Comparison of ENCODE assay signal across 15 mouse cellular contexts in the genomic region with DNA sequence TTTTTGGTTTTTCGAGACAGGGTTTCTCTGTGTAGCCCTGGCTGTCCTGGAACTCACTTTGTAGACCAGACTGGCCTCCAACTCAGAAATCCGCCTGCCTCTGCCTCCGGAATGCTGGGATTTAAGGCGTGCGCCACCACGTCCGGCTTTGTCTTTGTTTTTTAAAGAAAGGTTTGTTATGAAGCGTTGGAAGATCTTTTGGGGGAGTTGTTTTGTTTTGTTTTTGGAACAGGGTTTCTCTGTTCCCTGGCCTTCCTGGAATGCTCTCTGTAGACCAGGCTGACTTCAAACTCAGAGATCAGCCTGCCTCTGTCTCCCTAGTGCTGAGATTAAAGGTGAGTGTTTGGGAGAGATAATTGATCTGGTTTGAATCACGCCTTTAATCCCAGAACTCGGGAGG.
"Had no signal": no experiment of that assay in that cellular context is flagged by ENCODE, and none has a peak within 500 bp of the region (broad histone marks: within the 10 kb centered on the region; RNA-seq: fewer than 3 reads in every experiment).

No protein-coding gene starts in this region.

- H3K9ac ChIP-seq: neural tube, embryonic 13.5 days; neural tube, embryonic 15.5 days; stomach, embryonic 15.5 days had no signal

- H3K27me3 ChIP-seq: neural tube, embryonic 13.5 days; neural tube, embryonic 15.5 days; stomach, embryonic 15.5 days had no signal

- H3K27ac ChIP-seq: neural tube, embryonic 13.5 days; neural tube, embryonic 15.5 days; stomach, embryonic 15.5 days; stomach, postnatal 0 days had no signal

- H3K9me3 ChIP-seq: neural tube, embryonic 13.5 days; neural tube, embryonic 15.5 days; stomach, embryonic 15.5 days had no signal

- DNase-seq: right cerebral cortex, adult 18-20 months; right cerebral cortex, postnatal 14 days; right cerebral cortex, postnatal 25 days; right cerebral cortex, postnatal 4 days; spleen, adult 18-20 months; thymus, adult 18-20 months; thymus, adult 2 months; thymus, postnatal 14 days; thymus, postnatal 25 days; thymus, postnatal 36 days; thymus, postnatal 4 days had no signal

- H3K4me3 ChIP-seq: neural tube, embryonic 13.5 days; neural tube, embryonic 15.5 days; stomach, embryonic 15.5 days had no signal
